ENCODE assay signal across 31 mouse cellular contexts in genomic region chr17:36261511-36262166, GRCm38 (mm10). TPM values are rescaled to one million over a fixed set of nuclear protein-coding genes. Genes with fewer than 3 reads are reported as not detected.
DNase-seq lines count a peak whose midpoint lies in the region; ATAC-seq lines count a peak whose summit lies in the region.
"Had no signal": no experiment of that assay in that cellular context is flagged by ENCODE, and none has a peak within 500 bp of the region (broad histone marks: within the 10 kb centered on the region; RNA-seq: fewer than 3 reads in every experiment).

No protein-coding gene starts in this region.

- no peak overlapping the region for H3K4me2 ChIP-seq in midbrain, embryonic 11.5 days
- H3K4me2 ChIP-seq in midbrain, embryonic 13.5 days (replicated peaks), result no peak overlapping the region
- H3K4me2 ChIP-seq: embryonic facial prominence, embryonic 15.5 days; heart, embryonic 13.5 days; hindbrain, embryonic 12.5 days; limb, embryonic 15.5 days; neural tube, embryonic 15.5 days had no signal

- no peak overlapping the region for H3K27ac ChIP-seq in midbrain, embryonic 11.5 days (ENCODE audit: low read depth, low read length)
- H3K27ac ChIP-seq in midbrain, embryonic 13.5 days, result no peak overlapping the region
- H3K27ac ChIP-seq: embryonic facial prominence, embryonic 15.5 days; heart, adult 2 months; heart, embryonic 13.5 days; hindbrain, embryonic 12.5 days; limb, embryonic 15.5 days; neural tube, embryonic 15.5 days; stomach, postnatal 0 days had no signal

- H3K4me3 ChIP-seq in midbrain, embryonic 11.5 days (ENCODE audit: low read depth, low read length), result no peak overlapping the region
- no peak overlapping the region for H3K4me3 ChIP-seq in midbrain, embryonic 13.5 days (replicated peaks)
- H3K4me3 ChIP-seq: embryonic facial prominence, embryonic 15.5 days; heart, adult 2 months; heart, embryonic 13.5 days; hindbrain, embryonic 12.5 days; limb, embryonic 15.5 days; neural tube, embryonic 15.5 days had no signal

- peak; percentile 12 for DNase-seq in midbrain, embryonic 11.5 days (ENCODE audit: low spot score, missing footprints)
- DNase-seq in c-Kit-positive CD71-negative TER-119-negative erythroid progenitor cells, embryonic 14.5 days (ENCODE audit: low read depth), result peak; percentile 36
- DNase-seq in urinary bladder, postnatal 14 days (ENCODE audit: low spot score), result no peak
- DNase-seq in cerebellum, adult 11-12 months, result no peak
- DNase-seq in ovary, postnatal 14 days (ENCODE audit: low spot score), result no peak
- DNase-seq: cerebellum, adult 9-10 months; gastrocnemius, postnatal 14 days; heart, adult 2 months; heart, postnatal 14 days; kidney, adult 11 months; kidney, postnatal 4 days; layer of hippocampus, adult 9-11 months; left cerebral cortex, postnatal 4 days; lung, adult 18-20 months; lung, postnatal 10 days; thymus, adult 2 months had no signal

- H3K36me3 ChIP-seq in midbrain, embryonic 11.5 days (ENCODE audit: control insufficient read depth, insufficient read depth, low read length), result peaks cover 19% of the 10 kb centered on the region
- H3K36me3 ChIP-seq in midbrain, embryonic 13.5 days, result peaks cover 81% of the 10 kb centered on the region

- no peaks in the 10 kb centered on the region for H3K27me3 ChIP-seq in midbrain, embryonic 11.5 days (ENCODE audit: control insufficient read depth, insufficient read depth, low read length)
- no peaks in the 10 kb centered on the region for H3K27me3 ChIP-seq in midbrain, embryonic 13.5 days
- H3K27me3 ChIP-seq: embryonic facial prominence, embryonic 15.5 days; heart, embryonic 13.5 days; hindbrain, embryonic 12.5 days; limb, embryonic 15.5 days; neural tube, embryonic 15.5 days had no signal

- 92% methylated on average over 9 of the region's 9 CpGs for WGBS in midbrain, embryonic 11.5 days
- 93% methylated on average over 9 of the region's 9 CpGs for WGBS in midbrain, embryonic 13.5 days

- no peaks in the 10 kb centered on the region for H3K9me3 ChIP-seq in midbrain, embryonic 11.5 days (ENCODE audit: control insufficient read depth, low read length)
- H3K9me3 ChIP-seq in midbrain, embryonic 13.5 days, result no peaks in the 10 kb centered on the region
- H3K9me3 ChIP-seq: embryonic facial prominence, embryonic 15.5 days; heart, embryonic 13.5 days; hindbrain, embryonic 12.5 days; limb, embryonic 15.5 days; neural tube, embryonic 15.5 days had no signal

- ATAC-seq in midbrain, embryonic 11.5 days (ENCODE audit: low FRiP score), result no peak
- ATAC-seq in midbrain, embryonic 13.5 days, result no peak
- ATAC-seq in megakaryocyte progenitor cell, adult 5-6 weeks (replicated peaks; ENCODE audit: poor library complexity), result peak; percentile 59
- ATAC-seq: forebrain, embryonic 16.5 days had no signal

- no peak overlapping the region for H3K9ac ChIP-seq in midbrain, embryonic 11.5 days (ENCODE audit: low read length)
- no peak overlapping the region for H3K9ac ChIP-seq in midbrain, embryonic 13.5 days (replicated peaks)
- H3K9ac ChIP-seq: embryonic facial prominence, embryonic 15.5 days; heart, embryonic 13.5 days; hindbrain, embryonic 12.5 days; limb, embryonic 15.5 days; neural tube, embryonic 15.5 days had no signal

- H3K4me1 ChIP-seq in midbrain, embryonic 11.5 days (ENCODE audit: control insufficient read depth, insufficient read depth, low read length), result peaks cover 4% of the 10 kb centered on the region; the same call in 1 of the 2 replicates
- peaks cover 5% of the 10 kb centered on the region for H3K4me1 ChIP-seq in midbrain, embryonic 13.5 days (replicated peaks)

RNA-seq across cellular contexts. Expression of gene Rpp21, which starts 3.8 kb away (rescaled TPM):
- polyA plus RNA-seq in midbrain, embryonic 11.5 days (2014; fragmentation: Nextera tagmentation; extraction: Ambion mirVana), result 80.7 and 83.2 TPM in 2 replicates
- polyA plus RNA-seq in midbrain, embryonic 13.5 days (2015; fragmentation: Nextera tagmentation; extraction: Ambion mirVana), result 111 and 115 TPM in 2 replicates
- total RNA-seq in megakaryocyte progenitor cell, adult 5-6 weeks (2015), result 48.6 and 56.3 TPM in 2 replicates
- total RNA-seq in megakaryocyte progenitor cell, adult 5-6 weeks (2017), result 25.9 and 50.6 TPM in 2 replicates

RNA-seq across cellular contexts. Expression of gene Trim39, which starts 10.4 kb away (rescaled TPM):
- 17.4 and 17.6 TPM in 2 replicates for polyA plus RNA-seq in midbrain, embryonic 11.5 days (2014; fragmentation: Nextera tagmentation; extraction: Ambion mirVana)
- 29.3 and 31.1 TPM in 2 replicates for polyA plus RNA-seq in midbrain, embryonic 13.5 days (2015; fragmentation: Nextera tagmentation; extraction: Ambion mirVana)
- 13.2 and 14.1 TPM in 2 replicates for total RNA-seq in megakaryocyte progenitor cell, adult 5-6 weeks (2015)
- 15.3 and 16.3 TPM in 2 replicates for total RNA-seq in megakaryocyte progenitor cell, adult 5-6 weeks (2017)

RNA-seq across cellular contexts. Expression of gene H2-M10.2, which starts 24.7 kb away (rescaled TPM):
- polyA plus RNA-seq in midbrain, embryonic 11.5 days (2014; fragmentation: Nextera tagmentation; extraction: Ambion mirVana), result 0.19 TPM in 1 of 2 replicates, not detected in the other
- polyA plus RNA-seq in midbrain, embryonic 13.5 days (2015; fragmentation: Nextera tagmentation; extraction: Ambion mirVana), result 0.28 and 0.36 TPM in 2 replicates
- total RNA-seq in megakaryocyte progenitor cell, adult 5-6 weeks (2015), result not detected in 2 replicates
- total RNA-seq in megakaryocyte progenitor cell, adult 5-6 weeks (2017), result not detected in 2 replicates
- total RNA-seq: adrenal gland, postnatal 4 days; gastrocnemius, postnatal 14 days; heart, adult 2 months; heart, postnatal 14 days; left cerebral cortex, adult 8-10 months; left cerebral cortex, postnatal 4 days; midbrain, postnatal 0 days had no signal
- polyA plus RNA-seq: C2C12; embryonic facial prominence, embryonic 15.5 days; heart, adult 2 months; heart, embryonic 13.5 days; kidney, embryonic 16.5 days; limb, embryonic 15.5 days; midbrain, postnatal 0 days; small intestine, adult 2 months; stomach, postnatal 0 days; thymus, adult 2 months had no signal

Comparison
In these comparisons a context has a peak if more than half of its experiments do, and no peak if none do; other contexts are left out.
1. DNase-seq: peak in midbrain, embryonic 11.5 days (single experiment) and c-Kit-positive CD71-negative TER-119-negative erythroid progenitor cells, embryonic 14.5 days (single experiment); none in urinary bladder, postnatal 14 days (single experiment), cerebellum, adult 11-12 months (single experiment) and ovary, postnatal 14 days (single experiment).